Mouse (Mus musculus): ENCODE measurements around the gene Sertad1. TPM values are rescaled to one million over a fixed set of nuclear protein-coding genes. Genes with fewer than 3 reads are reported as not detected.

Sertad1 gene
- polyA plus RNA-seq (2015; fragmentation: Nextera tagmentation; extraction: Ambion mirVana) = 37.8 and 39.2 TPM in 2 replicates

GRCm38 (mm10) chr7:27486770-27487697 is at the start of gene Sertad1:
Gene Sertad1, plus strand, starts transcription at chr7:27486910.
- under 1% methylated on average over 63 of the region's 80 CpGs for WGBS
- H3K4me3 ChIP-seq = peak within 1 kb of the TSS; percentile 73
- H3K27me3 ChIP-seq = no peaks in the 10 kb centered on the region
- no peaks in the 10 kb centered on the region for H3K9me3 ChIP-seq
- peaks cover 35% of the 10 kb centered on the region for H3K4me1 ChIP-seq
- ATAC-seq (ENCODE audit: low FRiP score, low read depth) = peak; percentile 96
- H3K36me3 ChIP-seq = peaks cover 9% of the 10 kb centered on the region
- peak within 1 kb of the TSS; percentile 81 for H3K9ac ChIP-seq
- peak within 1 kb of the TSS; percentile 98 for H3K27ac ChIP-seq
- H3K4me2 ChIP-seq (replicated peaks) = peak within 1 kb of the TSS; percentile 78

- no peak overlapping the region for H3K4me2 ChIP-seq (replicated peaks)
- no peak overlapping the region for H3K27ac ChIP-seq
- no peaks in the 10 kb centered on the region for H3K4me1 ChIP-seq
- no peak overlapping the region for H3K9ac ChIP-seq
- 64% methylated on average over 5 of the region's 5 CpGs for WGBS
- H3K36me3 ChIP-seq = no peaks in the 10 kb centered on the region
- peaks cover 4% of the 10 kb centered on the region; the same call in 1 of the 2 replicates for H3K9me3 ChIP-seq
- H3K27me3 ChIP-seq = peaks cover 31% of the 10 kb centered on the region
- no peak for ATAC-seq (ENCODE audit: low FRiP score, low read depth)
- H3K4me3 ChIP-seq = no peak overlapping the region
Measured at GRCm38 (mm10) chr7:27437544-27437943, 49.2 kb upstream of the Sertad1 start.

GRCm38 (mm10) chr7:27440014-27440413 is 46.7 kb upstream of the Sertad1 start:
- H3K4me3 ChIP-seq = no peak overlapping the region
- peaks cover 22% of the 10 kb centered on the region for H3K27me3 ChIP-seq
- no peak overlapping the region for H3K27ac ChIP-seq
- WGBS = 76% methylated on average over 4 of the region's 4 CpGs
- H3K9me3 ChIP-seq = peaks cover 4% of the 10 kb centered on the region; the same call in 1 of the 2 replicates
- H3K36me3 ChIP-seq = no peaks in the 10 kb centered on the region
- H3K9ac ChIP-seq = no peak overlapping the region
- no peak for ATAC-seq (ENCODE audit: low FRiP score, low read depth)
- no peaks in the 10 kb centered on the region for H3K4me1 ChIP-seq
- no peak overlapping the region for H3K4me2 ChIP-seq (replicated peaks)

GRCm38 (mm10) chr7:27446051-27446450 is 40.7 kb upstream of the Sertad1 start:
- Histone ChIP-seq H3K27me3 (peaks cover 41% of the 10 kb centered on the region), H3K9me3 (no peaks in the 10 kb centered on the region), H3K4me3 (peak overlapping the region; percentile 62), H3K9ac (peak overlapping the region; percentile 79), H3K4me2 (replicated peaks) (peak overlapping the region; percentile 96), H3K4me1 (peaks cover 17% of the 10 kb centered on the region), H3K36me3 (no peaks in the 10 kb centered on the region), H3K27ac (no peak overlapping the region)
- ATAC-seq (ENCODE audit: low FRiP score, low read depth) = no peak
- WGBS = 6% methylated on average over 15 of the region's 18 CpGs

GRCm38 (mm10) chr7:27446521-27447418 is 39.9 kb upstream of the Sertad1 start:
- Histone ChIP-seq H3K4me3 (peak overlapping the region; percentile 62), H3K9ac (peak overlapping the region; percentile 79), H3K27me3 (peaks cover 41% of the 10 kb centered on the region), H3K36me3 (no peaks in the 10 kb centered on the region), H3K4me1 (peaks cover 17% of the 10 kb centered on the region), H3K27ac (no peak overlapping the region), H3K4me2 (replicated peaks) (peak overlapping the region; percentile 96), H3K9me3 (no peaks in the 10 kb centered on the region)
- WGBS = 10% methylated on average over 43 of the region's 53 CpGs
- ATAC-seq (ENCODE audit: low FRiP score, low read depth) = peak; percentile 3; the same call in 1 of the 2 replicates

- Histone ChIP-seq H3K9ac (peak within 1 kb of the TSS; percentile 79), H3K4me2 (replicated peaks) (peak within 1 kb of the TSS; percentile 96), H3K4me1 (peaks cover 17% of the 10 kb centered on the region), H3K27ac (no peak within 1 kb of the TSS), H3K36me3 (no peaks in the 10 kb centered on the region), H3K4me3 (peak within 1 kb of the TSS; percentile 62), H3K9me3 (no peaks in the 10 kb centered on the region), H3K27me3 (peaks cover 41% of the 10 kb centered on the region)
- ATAC-seq (ENCODE audit: low FRiP score, low read depth) = peak; percentile 92
- 1% methylated on average over 54 of the region's 54 CpGs for WGBS
Measured at GRCm38 (mm10) chr7:27447419-27448286, 39.1 kb upstream of the Sertad1 start, which contains the start of the genes Sptbn4 and Blvrb. Gene Sptbn4, minus strand, starts transcription at chr7:27447686. Gene Blvrb, plus strand, starts transcription at chr7:27447978.

GRCm38 (mm10) chr7:27448421-27449206 is 38.1 kb upstream of the Sertad1 start:
- peak overlapping the region; percentile 70 for H3K9ac ChIP-seq
- ATAC-seq (ENCODE audit: low FRiP score, low read depth) = no peak

GRCm38 (mm10) chr7:27449256-27449862 is 37.4 kb upstream of the Sertad1 start:
- no peak for ATAC-seq (ENCODE audit: low FRiP score, low read depth)
- Histone ChIP-seq H3K27me3 (peaks cover 32% of the 10 kb centered on the region), H3K4me3 (no peak overlapping the region), H3K4me1 (peaks cover 17% of the 10 kb centered on the region), H3K4me2 (replicated peaks) (peak overlapping the region; percentile 86; the same call in 1 of the 2 replicates), H3K9ac (no peak overlapping the region), H3K9me3 (no peaks in the 10 kb centered on the region), H3K36me3 (no peaks in the 10 kb centered on the region), H3K27ac (no peak overlapping the region)
- WGBS = 64% methylated on average over 10 of the region's 10 CpGs

More at GRCm38 (mm10) chr7:27448421-27449206, 38.1 kb upstream of the Sertad1 start:
- no peaks in the 10 kb centered on the region for H3K36me3 ChIP-seq
- no peaks in the 10 kb centered on the region for H3K9me3 ChIP-seq
- H3K4me3 ChIP-seq = peak overlapping the region; percentile 62
- H3K4me1 ChIP-seq = peaks cover 17% of the 10 kb centered on the region
- H3K27me3 ChIP-seq = peaks cover 38% of the 10 kb centered on the region
- H3K27ac ChIP-seq = no peak overlapping the region
- peak overlapping the region; percentile 86 for H3K4me2 ChIP-seq (replicated peaks)
- 55% methylated on average over 15 of the region's 15 CpGs for WGBS

GRCm38 (mm10) chr7:27451359-27451758 is 35.4 kb upstream of the Sertad1 start:
- WGBS = 91% methylated on average over 2 of the region's 2 CpGs
- Histone ChIP-seq H3K4me1 (peaks cover 12% of the 10 kb centered on the region), H3K9ac (no peak overlapping the region), H3K9me3 (no peaks in the 10 kb centered on the region), H3K27me3 (peaks cover 12% of the 10 kb centered on the region), H3K4me2 (replicated peaks) (no peak overlapping the region), H3K36me3 (no peaks in the 10 kb centered on the region), H3K4me3 (no peak overlapping the region), H3K27ac (no peak overlapping the region)
- no peak for ATAC-seq (ENCODE audit: low FRiP score, low read depth)

GRCm38 (mm10) chr7:27452206-27452770 is 34.4 kb upstream of the Sertad1 start:
- no peaks in the 10 kb centered on the region for H3K36me3 ChIP-seq
- H3K4me3 ChIP-seq = no peak overlapping the region
- H3K9ac ChIP-seq = no peak overlapping the region
- no peak overlapping the region for H3K4me2 ChIP-seq (replicated peaks)
- 55% methylated on average over 13 of the region's 13 CpGs for WGBS
- peaks cover 2% of the 10 kb centered on the region for H3K27me3 ChIP-seq
- H3K4me1 ChIP-seq = peaks cover 8% of the 10 kb centered on the region
- no peak overlapping the region for H3K27ac ChIP-seq
- no peaks in the 10 kb centered on the region for H3K9me3 ChIP-seq
- no peak for ATAC-seq (ENCODE audit: low FRiP score, low read depth)
